Mouse (Mus musculus) erythroblast, embryonic 14.5 days (primary cell): ENCODE results near the gene 1700067K01Rik. TPM values are rescaled to one million over a fixed set of nuclear protein-coding genes. Genes with fewer than 3 reads are reported as not detected.
A peak's percentile ranks its signal among the peaks of the same experiment; 100 is the strongest.

ENCODE experiments used
- H3K27me3 ChIP-seq: 2 replicates; pipeline ENCODE4 v1.6.1; 2012; ENCODE audit warnings: inconsistent platforms; ENCODE audit not compliant: control insufficient read depth
- H3K36me3 ChIP-seq: 2 replicates; pipeline ENCODE4 v1.6.1; 2012; ENCODE audit warnings: mild to moderate bottlenecking, inconsistent platforms; ENCODE audit not compliant: control insufficient read depth
- H3K4me1 ChIP-seq: 2 replicates; pipeline ENCODE4 v1.6.1; 2012; ENCODE audit warnings: inconsistent platforms; ENCODE audit not compliant: control insufficient read depth
- H3K4me3 ChIP-seq: replicated peaks from 2 replicates; pipeline ENCODE3; 2012; ENCODE audit warnings: moderate library complexity, mild to moderate bottlenecking, inconsistent platforms
- H3K9me3 ChIP-seq: 2 replicates; pipeline ENCODE4 v1.6.1; 2012; ENCODE audit warnings: low read length, inconsistent platforms, mixed read lengths; ENCODE audit not compliant: control insufficient read depth
- GATA1 ChIP-seq: IDR thresholded peaks from 2 replicates; pipeline ENCODE4 v1.6.1; 2012; ENCODE audit warnings: low read length, inconsistent platforms, mixed read lengths
- TAL1 ChIP-seq: IDR thresholded peaks from 3 replicates; pipeline ENCODE4 v1.6.1; 2012; ENCODE audit warnings: low read length, inconsistent platforms, mixed read lengths
- polyA plus RNA-seq: library from polyadenylated mRNA; stranded (reverse); fragments of >175 nt; gene quantifications from 2 replicates; pipeline ENCODE4 v1.2.3, GENCODE M21; 2012

The 1700067K01Rik gene
- polyA plus RNA-seq, 1 experiment, result 0.71 TPM

- peaks cover 3% of the 10 kb centered on the region; the same call in 1 of the 2 replicates for H3K9me3 ChIP-seq
- TF ChIP-seq GATA1 (no peak), TAL1 (no peak)
- H3K4me1 ChIP-seq, result peaks cover 4% of the 10 kb centered on the region
- no peaks in the 10 kb centered on the region for H3K36me3 ChIP-seq
- peaks cover 49% of the 10 kb centered on the region for H3K27me3 ChIP-seq
- peak within 1 kb of the TSS; percentile 38 for H3K4me3 ChIP-seq
Measured at GRCm38 (mm10) chr8:84042066-84042947, 41.0 kb downstream of the 1700067K01Rik start, which contains the start of gene Il27ra. Gene Il27ra (minus strand): TSS chr8:84042589.

GRCm38 (mm10) chr8:84042948-84043342, 41.6 kb downstream of the 1700067K01Rik start:
- peaks cover 49% of the 10 kb centered on the region for H3K27me3 ChIP-seq
- no peaks in the 10 kb centered on the region for H3K36me3 ChIP-seq
- H3K9me3 ChIP-seq, result peaks cover 3% of the 10 kb centered on the region; the same call in 1 of the 2 replicates
- TF ChIP-seq TAL1 (no peak), GATA1 (no peak)
- peaks cover 4% of the 10 kb centered on the region for H3K4me1 ChIP-seq
- no peak overlapping the region for H3K4me3 ChIP-seq

- no peak overlapping the region for H3K4me3 ChIP-seq
- H3K9me3 ChIP-seq, result peaks cover 3% of the 10 kb centered on the region; the same call in 1 of the 2 replicates
- TF ChIP-seq GATA1 (no peak), TAL1 (no peak)
- H3K36me3 ChIP-seq, result no peaks in the 10 kb centered on the region
- H3K4me1 ChIP-seq, result peaks cover 4% of the 10 kb centered on the region
- peaks cover 49% of the 10 kb centered on the region for H3K27me3 ChIP-seq
Measured at GRCm38 (mm10) chr8:84044103-84044502, 42.8 kb downstream of the 1700067K01Rik start.

GRCm38 (mm10) chr8:84044900-84045299, 43.6 kb downstream of the 1700067K01Rik start, which contains the start of gene Rln3:
Gene Rln3 (minus strand): TSS chr8:84045000.
- H3K4me1 ChIP-seq, result peaks cover 4% of the 10 kb centered on the region
- H3K9me3 ChIP-seq, result peaks cover 3% of the 10 kb centered on the region; the same call in 1 of the 2 replicates
- peaks cover 49% of the 10 kb centered on the region for H3K27me3 ChIP-seq
- no peak within 1 kb of the TSS for H3K4me3 ChIP-seq
- no peaks in the 10 kb centered on the region for H3K36me3 ChIP-seq
- TF ChIP-seq GATA1, result peak; percentile 48; the same call in 1 of the 2 replicates
- no peak for TF ChIP-seq TAL1

GRCm38 (mm10) chr8:84046505-84046904, 45.2 kb downstream of the 1700067K01Rik start:
- Histone ChIP-seq H3K9me3 (peaks cover 3% of the 10 kb centered on the region; the same call in 1 of the 2 replicates), H3K4me1 (peaks cover 4% of the 10 kb centered on the region), H3K27me3 (peaks cover 47% of the 10 kb centered on the region), H3K36me3 (no peaks in the 10 kb centered on the region), H3K4me3 (no peak overlapping the region)
- TF ChIP-seq TAL1, result no peak
- no peak for TF ChIP-seq GATA1

- peaks cover 3% of the 10 kb centered on the region; the same call in 1 of the 2 replicates for H3K9me3 ChIP-seq
- H3K27me3 ChIP-seq, result peaks cover 31% of the 10 kb centered on the region
- peaks cover 2% of the 10 kb centered on the region; the same call in 1 of the 2 replicates for H3K4me1 ChIP-seq
- H3K36me3 ChIP-seq, result no peaks in the 10 kb centered on the region
- TF ChIP-seq TAL1 (no peak), GATA1 (no peak)
- H3K4me3 ChIP-seq, result no peak overlapping the region
Measured at GRCm38 (mm10) chr8:84048171-84048570, 46.9 kb downstream of the 1700067K01Rik start.

- H3K9me3 ChIP-seq, result peaks cover 2% of the 10 kb centered on the region; the same call in 1 of the 2 replicates
- TF ChIP-seq TAL1, result no peak
- TF ChIP-seq GATA1, result no peak
- peaks cover 2% of the 10 kb centered on the region; the same call in 1 of the 2 replicates for H3K4me1 ChIP-seq
- no peak overlapping the region for H3K4me3 ChIP-seq
- peaks cover 3% of the 10 kb centered on the region for H3K27me3 ChIP-seq
- no peaks in the 10 kb centered on the region for H3K36me3 ChIP-seq
Measured at GRCm38 (mm10) chr8:84052746-84053145, 51.4 kb downstream of the 1700067K01Rik start.

- H3K4me3 ChIP-seq, result no peak overlapping the region
- peaks cover 2% of the 10 kb centered on the region; the same call in 1 of the 2 replicates for H3K9me3 ChIP-seq
- H3K4me1 ChIP-seq, result peaks cover 2% of the 10 kb centered on the region; the same call in 1 of the 2 replicates
- H3K27me3 ChIP-seq, result peaks cover 3% of the 10 kb centered on the region
- TF ChIP-seq TAL1, result no peak
- TF ChIP-seq GATA1, result no peak
- H3K36me3 ChIP-seq, result no peaks in the 10 kb centered on the region
Measured at GRCm38 (mm10) chr8:84053229-84053628, 51.9 kb downstream of the 1700067K01Rik start.

Other genes with a start within 250 kb of the 1700067K01Rik start
- 0.04 and 0.08 TPM in 2 replicates for gene Adgrl1, start 101.4 kb upstream of the 1700067K01Rik start, polyA plus RNA-seq
- not detected in 2 replicates for gene Gm10644, start 46.3 kb upstream of the 1700067K01Rik start, polyA plus RNA-seq
- 56.4 and 58.6 TPM in 2 replicates for gene Asf1b, start 46.0 kb upstream of the 1700067K01Rik start, polyA plus RNA-seq
- gene Prkaca, start 28.5 kb upstream of the 1700067K01Rik start, polyA plus RNA-seq, result 2.3 and 2.7 TPM in 2 replicates
- gene Samd1, start 3.8 kb upstream of the 1700067K01Rik start, polyA plus RNA-seq, result 37.5 and 42.8 TPM in 2 replicates
- not detected in 2 replicates for gene 2210011C24Rik, start 10.7 kb downstream of the 1700067K01Rik start, polyA plus RNA-seq
- gene Palm3, start 20.0 kb downstream of the 1700067K01Rik start, polyA plus RNA-seq, result 0.01 TPM in 1 of 2 replicates, not detected in the other
- gene Il27ra, start 41.1 kb downstream of the 1700067K01Rik start, polyA plus RNA-seq, result 0.02 TPM in 1 of 2 replicates, not detected in the other
- gene Rln3, start 43.5 kb downstream of the 1700067K01Rik start, polyA plus RNA-seq, result not detected in 2 replicates
- not detected in 2 replicates for gene Gm10643, start 63.6 kb downstream of the 1700067K01Rik start, polyA plus RNA-seq
- gene Rfx1, start 65.3 kb downstream of the 1700067K01Rik start, polyA plus RNA-seq, result 3.9 and 4.7 TPM in 2 replicates
- 4.7 and 4.9 TPM in 2 replicates for gene Dcaf15, start 103.3 kb downstream of the 1700067K01Rik start, polyA plus RNA-seq
- gene Podnl1, start 124.5 kb downstream of the 1700067K01Rik start, polyA plus RNA-seq, result not detected in 2 replicates
- gene Cc2d1a, start 146.4 kb downstream of the 1700067K01Rik start, polyA plus RNA-seq, result 1.0 and 1.4 TPM in 2 replicates
- gene 4930432K21Rik, start 146.5 kb downstream of the 1700067K01Rik start, polyA plus RNA-seq, result not detected in 2 replicates
- gene Nanos3, start 183.7 kb downstream of the 1700067K01Rik start, polyA plus RNA-seq, result not detected in 2 replicates
- 0.44 and 0.65 TPM in 2 replicates for gene Zswim4, start 235.6 kb downstream of the 1700067K01Rik start, polyA plus RNA-seq
- gene D8Ertd738e, start 248.2 kb downstream of the 1700067K01Rik start, polyA plus RNA-seq, result 43.2 and 62.9 TPM in 2 replicates